Mouse (Mus musculus) left cerebral cortex, postnatal 10 days (tissue): ENCODE measurements around the gene Sdad1. TPM values are rescaled to one million over a fixed set of nuclear protein-coding genes. Genes with fewer than 3 reads are reported as not detected.

Source experiments
- DNase-seq, 2 experiments: peaks; one replicate each; pipeline ENCODE4 v3.0.0; 2021 to 2022; ENCODE audit warnings: low spot score in 2 of 2, mixed read lengths in 1 of 2; ENCODE audit errors: extremely low spot score in 1 of 2
- intact Hi-C: fragments of 180-260 bp; cut with DNase I; formaldehyde crosslinking; loops from one replicate; pipeline ENCODE4 v1.15.1; 2025
- total RNA-seq, 2 experiments: library from RNA; stranded (reverse); gene quantifications; 2 replicates each; pipeline ENCODE4 v1.2.3; 2021

The Sdad1 gene
- total RNA-seq, 2 experiments from 2014 or later: 20.5 to 25.3 TPM

DNA sequence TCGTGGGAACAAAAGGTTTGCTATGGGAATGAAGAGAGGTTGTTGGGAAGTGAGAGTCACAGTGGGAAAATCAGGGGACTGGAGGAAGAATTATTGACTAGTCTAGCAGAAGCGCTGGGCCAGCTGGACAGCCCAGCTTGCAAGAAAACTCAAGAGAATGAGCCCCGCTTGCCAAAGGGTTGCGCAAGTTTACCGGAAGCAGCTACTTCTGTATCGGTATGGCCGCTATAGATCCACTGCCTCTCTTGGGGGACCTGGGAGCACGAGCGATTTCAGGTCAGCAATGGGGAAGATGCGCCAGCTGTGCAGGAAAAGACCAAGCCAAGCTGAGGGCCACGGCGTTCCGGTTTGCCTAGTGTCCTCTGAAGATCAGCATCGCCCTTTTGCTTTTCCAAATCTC, 8.3 kb upstream of the Sdad1 start:
- no peak for DNase-seq
- intact Hi-C loops: no loop called here

GRCm38 (mm10) chr5:92318119-92318518, 7.8 kb upstream of the Sdad1 start:
- intact Hi-C loops: no loop called here
- DNase-seq: no peak

- intact Hi-C loops: no loop called here
- no peak for DNase-seq
These were observed 3.5 kb upstream of the Sdad1 start for GRCm38 (mm10) chr5:92313776-92314175.

- DNase-seq: peak; percentile 89
These were observed 1.9 kb upstream of the Sdad1 start for GRCm38 (mm10) chr5:92312046-92312715.

GRCm38 (mm10) chr5:92304291-92304690, 6.0 kb downstream of the Sdad1 start:
- intact Hi-C loops: loop anchor here (10.0 kb wide), 1 partner anchor 249 kb away; no protein-coding TSS in a partner anchor
- no peak for DNase-seq

More at GRCm38 (mm10) chr5:92312046-92312715, 1.9 kb upstream of the Sdad1 start:
- intact Hi-C loops: loop anchor here (1.0 kb wide), 1 partner anchor 69 kb away; no protein-coding TSS in a partner anchor

DNA sequence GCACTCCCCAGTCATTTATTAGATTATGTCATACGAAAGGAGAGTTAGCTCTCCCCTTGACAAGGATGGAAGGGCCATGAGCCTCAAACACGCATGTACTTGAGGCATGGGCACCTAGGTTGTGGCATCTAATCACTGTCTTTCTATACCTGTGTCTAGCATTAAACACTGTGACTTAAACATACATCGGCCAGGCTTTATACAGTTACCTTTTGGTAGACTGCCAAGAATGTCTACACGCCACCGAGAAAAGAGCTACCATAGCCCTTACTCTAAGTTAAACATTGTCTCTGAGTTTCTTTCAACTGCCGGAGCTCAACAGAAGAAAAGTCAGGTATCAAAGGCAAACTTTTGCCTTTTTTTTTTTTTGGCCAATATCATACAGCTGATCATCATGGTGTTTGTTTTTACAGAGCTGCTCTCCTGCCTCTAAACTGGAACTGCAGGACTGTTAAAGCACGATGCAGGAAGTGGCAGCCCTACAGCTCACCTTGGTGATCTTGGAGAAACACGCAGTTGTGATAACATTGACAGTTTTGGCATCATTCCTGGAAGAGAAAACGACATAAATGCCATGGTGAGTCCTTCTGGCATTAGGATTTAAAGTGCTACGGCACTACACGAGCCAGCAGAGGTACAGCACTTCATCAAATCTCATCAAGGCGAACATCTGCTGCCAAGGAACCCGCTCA, 8.0 kb downstream of the Sdad1 start:
- intact Hi-C loops: loop anchor here (10.0 kb wide), 1 partner anchor 247 kb away; no protein-coding TSS in a partner anchor
- DNase-seq: no peak

- intact Hi-C loops: loop anchor here (5.0 kb wide), 1 partner anchor 92 kb away; no protein-coding TSS in a partner anchor
These were observed 15.8 kb downstream of the Sdad1 start for GRCm38 (mm10) chr5:92294525-92294924.

GRCm38 (mm10) chr5:92291652-92292414, 18.4 kb downstream of the Sdad1 start:
- intact Hi-C loops: loop anchor here (5.0 kb wide), 1 partner anchor 90 kb away; no protein-coding TSS in a partner anchor
- no peak for DNase-seq

More at GRCm38 (mm10) chr5:92294525-92294924, 15.8 kb downstream of the Sdad1 start:
- no peak for DNase-seq

DNA sequence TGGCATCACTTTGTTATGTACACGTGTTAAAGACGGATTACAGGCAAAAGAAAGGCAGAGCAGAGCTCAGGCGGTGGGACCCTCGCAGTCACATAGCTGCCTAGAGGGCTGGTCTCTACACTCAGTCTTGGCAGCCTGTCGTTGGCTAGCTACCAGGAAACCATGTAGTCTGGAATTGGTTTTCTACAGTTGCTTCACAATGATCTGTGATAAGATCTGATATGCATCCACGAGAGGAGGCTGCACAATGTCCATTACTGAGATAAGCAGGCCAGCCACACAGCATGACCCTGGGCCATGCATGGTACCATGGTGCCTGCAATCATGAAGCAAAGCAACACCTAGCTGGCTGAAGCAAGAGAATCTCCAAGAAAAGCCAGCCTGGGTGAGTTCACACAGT, 22.4 kb downstream of the Sdad1 start:
- no peak for DNase-seq
- intact Hi-C loops: no loop called here

DNA sequence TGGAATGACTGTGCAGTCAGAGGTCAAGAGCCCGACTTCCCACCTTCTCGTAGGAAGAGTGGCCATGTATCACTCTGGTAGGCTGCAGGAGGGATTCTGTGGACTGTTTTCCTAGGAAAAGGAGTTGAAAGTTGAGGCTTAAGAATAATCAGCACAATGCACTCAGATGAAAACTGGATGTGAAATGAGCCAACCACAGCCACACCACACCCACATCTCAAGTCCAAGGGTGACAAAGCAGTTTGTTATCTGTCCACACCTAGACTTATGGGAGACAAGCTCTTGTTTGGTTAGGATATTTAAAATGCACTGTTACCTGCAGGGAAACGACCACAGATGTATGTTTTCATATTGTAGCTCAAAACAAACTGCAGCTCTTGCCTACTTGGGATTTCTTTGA, 27.2 kb downstream of the Sdad1 start:
- DNase-seq: no peak
- intact Hi-C loops: no loop called here

- DNase-seq: no peak
- intact Hi-C loops: no loop called here
These were observed 27.7 kb downstream of the Sdad1 start for GRCm38 (mm10) chr5:92282571-92282970.

DNA sequence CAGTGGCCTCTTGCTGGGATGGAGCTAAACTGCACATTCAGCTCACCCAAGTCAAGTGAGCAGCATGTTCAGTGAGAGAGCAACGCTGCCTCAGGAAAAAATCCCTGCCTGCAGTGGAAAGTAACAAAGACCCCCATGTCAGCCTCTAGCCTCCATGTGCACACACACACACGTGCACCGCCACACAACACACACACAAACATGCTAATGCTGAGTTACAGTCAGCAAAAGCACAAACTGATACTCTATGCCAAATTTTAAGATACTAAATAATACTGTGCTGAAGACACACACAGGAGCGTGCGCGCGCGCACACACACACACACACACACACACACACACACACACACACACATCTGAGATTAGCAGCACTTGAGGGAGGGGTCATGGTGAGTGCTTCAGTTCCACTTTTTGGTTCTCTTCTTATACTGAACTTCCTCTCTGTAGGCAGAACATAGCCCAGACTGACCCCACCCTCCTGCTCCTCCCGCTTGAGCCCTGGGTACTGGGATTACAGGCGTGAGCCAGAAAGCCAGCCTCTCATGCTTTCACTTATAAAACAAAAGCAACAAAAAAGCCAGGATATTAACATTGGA, 31.2 kb downstream of the Sdad1 start:
- DNase-seq: no peak
- intact Hi-C loops: no loop called here

DNA sequence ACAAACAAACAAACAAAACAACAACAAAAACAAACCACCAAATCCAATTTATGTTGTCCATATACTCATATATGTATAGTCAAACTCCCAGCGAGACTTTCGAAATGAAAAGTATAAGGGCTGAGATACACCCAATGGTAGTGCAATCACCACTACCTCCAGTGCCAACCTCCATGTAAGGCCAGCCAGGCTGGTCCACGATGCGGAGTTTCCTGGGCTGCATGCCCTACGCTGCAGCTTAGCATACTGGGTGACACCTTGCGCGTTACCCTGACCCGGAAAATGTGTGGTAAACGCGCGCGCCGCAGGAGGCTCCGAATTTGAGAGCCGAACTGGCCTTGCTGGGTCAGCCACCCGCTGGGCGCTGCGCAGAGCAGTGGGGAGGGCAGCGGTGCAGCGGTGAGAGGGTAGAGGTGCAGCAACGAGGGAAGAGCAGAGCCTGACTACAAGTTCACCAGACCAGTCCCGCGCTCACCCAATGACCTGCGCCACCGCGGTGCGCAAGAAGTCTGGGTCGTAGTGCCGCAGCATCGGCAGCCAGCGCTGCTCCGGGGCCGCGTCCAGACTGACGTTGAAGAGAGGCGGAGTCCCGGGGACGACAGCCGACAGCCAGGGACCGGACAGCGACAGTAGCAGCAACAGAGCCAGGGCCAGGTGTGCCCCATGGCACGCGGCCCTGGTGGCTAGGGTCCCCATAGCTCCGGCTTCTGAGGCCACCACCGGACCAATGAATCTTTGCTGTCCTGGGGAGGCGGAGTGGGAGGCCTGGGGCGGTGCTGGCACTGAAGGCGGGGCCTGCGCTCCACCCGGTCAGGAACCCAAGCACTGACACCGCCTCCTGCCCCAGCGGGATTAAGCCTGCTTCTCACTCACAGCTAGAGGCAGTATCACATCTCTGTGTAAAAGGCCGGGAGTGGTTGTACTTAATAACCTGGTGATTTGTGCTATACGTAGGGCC, 32.6 kb downstream of the Sdad1 start, which contains the start of gene Naaa:
Naaa (minus strand) TSS at position 734 of the 958 bp plus-strand sequence.
- DNase-seq: peak; percentile 64 to 89

DNA sequence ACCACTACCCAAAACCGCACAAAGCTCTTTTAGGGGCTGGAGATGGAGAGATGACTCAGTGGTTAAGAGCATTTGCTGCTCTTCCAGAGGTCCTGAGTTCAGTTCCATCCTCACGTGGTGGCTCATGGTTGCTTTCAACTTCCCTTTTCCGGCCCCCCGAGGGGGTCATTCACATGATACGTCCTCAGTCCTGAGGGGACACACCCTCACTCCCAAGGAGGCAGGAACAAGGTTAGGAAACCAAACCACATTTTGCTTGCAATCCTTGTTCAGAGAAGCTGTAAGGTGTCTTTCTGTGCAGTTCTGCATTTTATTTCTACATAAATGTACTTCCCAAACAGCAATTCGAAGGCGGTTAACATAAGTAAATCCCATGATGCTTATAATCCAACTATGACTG, 39.8 kb downstream of the Sdad1 start:
- no peak for DNase-seq
- intact Hi-C loops: no loop called here

More for the DNA sequence above, 32.6 kb downstream of the Sdad1 start, which contains the start of gene Naaa:
- intact Hi-C loops: no loop called here

- DNase-seq: peak; percentile 84 to 90
- intact Hi-C loops: no loop called here
These were observed 46.4 kb downstream of the Sdad1 start for GRCm38 (mm10) chr5:92263761-92264359.

DNA sequence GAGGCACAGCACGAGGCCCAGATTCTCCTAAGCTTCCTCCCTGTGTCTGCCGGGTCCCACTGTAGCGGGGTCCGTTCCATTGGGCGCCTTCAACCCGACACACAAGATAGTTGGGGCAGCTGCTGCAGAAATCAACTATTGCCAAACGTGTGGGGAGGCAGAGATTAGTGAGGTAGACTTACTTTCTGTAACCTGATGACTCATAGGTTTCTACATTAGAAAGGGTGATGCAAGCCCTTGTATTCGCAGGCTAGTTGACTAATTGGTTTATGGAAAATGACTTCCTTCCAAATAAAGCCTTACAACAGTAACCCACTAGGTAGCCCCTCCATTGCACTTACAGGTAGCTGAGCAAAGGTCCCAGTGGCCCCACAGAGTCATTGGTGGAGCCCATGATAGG, 47.6 kb downstream of the Sdad1 start:
- intact Hi-C loops: no loop called here
- no peak for DNase-seq

DNA sequence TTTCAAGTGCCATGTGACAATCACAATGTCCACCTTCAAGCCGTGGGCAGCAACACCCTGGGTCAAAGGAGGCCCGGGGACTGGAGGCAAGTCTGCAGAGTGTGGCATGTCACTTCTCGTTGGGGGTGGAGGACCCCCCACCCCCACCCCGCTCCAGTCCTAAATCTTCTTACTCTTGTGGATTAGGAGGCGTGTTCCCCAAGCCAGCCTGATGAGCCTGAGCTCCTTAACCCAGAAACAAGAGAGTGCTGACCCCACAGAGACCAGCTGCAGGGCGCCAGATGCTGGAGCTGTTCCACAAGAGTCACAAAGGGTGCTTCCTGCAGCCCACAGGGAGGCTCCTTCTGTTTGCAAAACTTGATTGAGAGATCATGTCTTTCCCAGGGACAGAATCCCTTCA, 54.1 kb downstream of the Sdad1 start, which contains the start of gene Ppef2:
Ppef2 (minus strand) TSS at position 61 of the 400 bp plus-strand sequence.
- no peak for DNase-seq
- intact Hi-C loops: no loop called here
